Mouse (Mus musculus) cerebellum, postnatal 36 days (tissue): ENCODE data around the gene Emb.

Experiments
- DNase-seq, 2 experiments: peaks; one replicate each; pipeline ENCODE4 v3.0.0; 2021 to 2022; ENCODE audit warnings: mixed read lengths in 2 of 2

The Emb gene

GRCm38 (mm10) chr13:117220501-117221321 is 12.4 kb downstream of the Emb start, which contains the start of gene Gm17509:
Gene Gm17509 (minus strand): TSS chr13:117221075.
- peak; percentile 80 to 84 for DNase-seq

DNA sequence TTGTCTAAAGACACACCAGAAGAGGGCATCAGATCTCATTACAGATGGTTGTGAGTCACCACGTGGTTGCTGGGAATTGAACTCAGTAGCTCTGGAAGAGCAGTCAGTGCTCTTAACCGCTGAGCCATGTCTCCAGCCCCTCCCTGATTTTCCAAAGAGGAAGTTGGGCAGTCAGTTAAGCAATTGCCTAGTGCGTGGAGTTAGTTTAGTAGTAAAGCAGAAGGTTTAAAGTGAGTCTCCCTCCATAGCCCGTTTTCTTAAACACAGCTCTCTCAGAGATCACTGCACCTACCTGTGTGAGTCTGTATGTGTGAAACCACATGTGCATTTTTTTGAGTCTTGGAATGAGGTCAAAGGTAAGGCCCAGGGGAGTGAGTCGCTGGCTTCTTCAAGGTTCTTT is 14.8 kb downstream of the Emb start:
- no peak for DNase-seq

GRCm38 (mm10) chr13:117224901-117225300 is 16.6 kb downstream of the Emb start:
- DNase-seq: no peak

GRCm38 (mm10) chr13:117225561-117225960 is 17.2 kb downstream of the Emb start:
- DNase-seq: peak; percentile 47 to 57

GRCm38 (mm10) chr13:117230371-117231110 is 22.2 kb downstream of the Emb start:
- DNase-seq: no peak

DNA sequence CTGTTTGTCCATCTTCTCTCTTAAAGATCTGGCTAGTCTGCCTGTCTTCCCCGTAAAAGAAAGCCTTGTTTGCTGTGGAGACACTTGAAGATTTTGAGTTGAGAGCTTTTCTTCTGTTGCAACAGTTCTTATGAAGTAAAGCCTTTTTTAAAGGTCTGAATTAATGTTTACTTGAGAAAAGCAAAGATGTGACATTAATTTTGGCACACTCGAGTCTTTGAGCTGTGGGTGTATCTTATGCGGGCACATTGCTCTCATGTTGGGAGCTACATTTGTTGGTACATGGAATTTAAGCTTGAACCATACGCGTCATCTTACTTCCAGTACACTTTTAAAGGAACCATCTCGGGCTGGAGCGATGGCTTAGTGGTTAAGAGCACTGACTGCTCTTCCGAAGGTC is 25.5 kb downstream of the Emb start:
- no peak for DNase-seq

- no peak for DNase-seq
These were observed 26.1 kb downstream of the Emb start for GRCm38 (mm10) chr13:117234486-117234885.

- peak; percentile 60 to 68 for DNase-seq
These were observed 27.3 kb downstream of the Emb start for GRCm38 (mm10) chr13:117235530-117236212.

DNA sequence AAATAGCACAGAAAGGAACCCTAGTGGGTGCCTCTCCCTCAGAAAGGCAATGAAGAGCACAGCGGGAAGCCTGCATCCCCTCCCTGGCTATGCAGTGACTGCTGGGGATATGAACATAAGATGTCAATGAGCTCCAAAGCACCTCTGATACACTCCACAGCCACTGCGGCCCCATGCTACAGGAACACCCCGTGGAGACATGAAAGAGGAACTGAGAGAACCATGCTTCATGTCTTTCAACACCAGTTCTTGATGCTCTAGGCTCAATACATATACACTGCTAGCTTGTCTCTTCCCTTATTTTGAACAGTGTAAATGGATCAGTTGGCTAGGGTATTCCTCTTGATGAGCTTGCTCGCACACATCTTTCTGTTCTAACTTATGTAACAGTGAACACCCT is 28.8 kb downstream of the Emb start:
- no peak for DNase-seq

- no peak for DNase-seq
These were observed 33.7 kb downstream of the Emb start for GRCm38 (mm10) chr13:117242063-117242462.

DNA sequence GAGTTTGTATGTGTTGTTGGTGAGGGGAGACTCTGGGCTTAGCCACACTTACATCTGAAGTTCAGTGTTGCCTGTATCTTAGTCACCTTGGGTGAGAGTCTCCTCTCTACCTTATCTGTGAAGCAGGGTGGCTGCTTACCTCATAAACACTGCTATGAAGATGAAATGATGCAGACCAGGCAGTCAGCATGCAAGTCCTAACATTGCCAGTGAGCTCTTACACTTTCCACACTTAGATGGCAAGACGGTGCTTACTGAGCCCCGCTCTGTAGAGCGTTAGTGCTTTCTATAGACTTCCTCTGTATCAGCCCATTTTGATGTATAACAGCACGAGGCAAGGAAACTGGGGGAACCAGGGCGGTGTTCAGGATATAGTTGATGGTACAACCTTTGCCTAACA is 34.3 kb downstream of the Emb start:
- DNase-seq: no peak

DNA sequence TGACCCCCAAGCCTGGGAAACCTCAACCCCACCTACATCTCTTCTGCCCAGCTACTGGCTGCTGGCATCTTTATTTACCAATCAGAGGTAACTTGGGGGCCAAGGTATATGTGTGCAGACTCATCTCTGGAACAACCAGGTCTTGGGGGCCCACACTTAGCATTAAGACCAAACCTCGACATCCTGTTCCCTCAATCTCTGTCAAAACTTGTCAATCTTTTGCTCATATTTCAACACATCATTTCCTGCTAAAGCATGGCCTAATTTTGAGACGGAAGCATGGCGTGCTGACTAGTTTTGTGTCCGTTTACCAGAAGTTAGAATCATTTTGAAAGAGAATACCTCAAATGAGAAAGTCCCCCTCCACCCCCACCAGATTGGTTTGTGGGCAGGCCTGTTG is 52.4 kb downstream of the Emb start:
- no peak for DNase-seq

GRCm38 (mm10) chr13:117266156-117266555 is 57.8 kb downstream of the Emb start:
- DNase-seq: no peak

DNA sequence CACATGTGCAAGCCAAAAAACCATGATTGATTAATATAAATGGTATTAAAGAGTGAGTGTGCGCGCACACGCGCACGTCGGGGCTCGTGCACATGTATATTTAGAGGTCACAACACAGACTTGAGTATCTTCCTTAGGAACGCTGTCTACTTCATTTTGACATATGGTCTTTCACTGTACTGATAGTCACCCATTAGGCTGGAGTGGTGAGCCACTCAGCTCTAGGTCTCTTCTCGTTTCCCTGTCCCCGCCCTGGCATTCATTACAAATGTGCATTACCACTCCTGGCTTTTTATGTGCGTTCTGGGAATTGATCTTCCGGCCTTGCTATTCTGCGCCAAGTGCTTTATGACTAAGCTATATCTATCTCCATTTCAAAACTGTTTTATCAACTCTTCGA is 59.6 kb downstream of the Emb start:
- DNase-seq: no peak

GRCm38 (mm10) chr13:117284036-117284435 is 75.7 kb downstream of the Emb start:
- DNase-seq: no peak

DNA sequence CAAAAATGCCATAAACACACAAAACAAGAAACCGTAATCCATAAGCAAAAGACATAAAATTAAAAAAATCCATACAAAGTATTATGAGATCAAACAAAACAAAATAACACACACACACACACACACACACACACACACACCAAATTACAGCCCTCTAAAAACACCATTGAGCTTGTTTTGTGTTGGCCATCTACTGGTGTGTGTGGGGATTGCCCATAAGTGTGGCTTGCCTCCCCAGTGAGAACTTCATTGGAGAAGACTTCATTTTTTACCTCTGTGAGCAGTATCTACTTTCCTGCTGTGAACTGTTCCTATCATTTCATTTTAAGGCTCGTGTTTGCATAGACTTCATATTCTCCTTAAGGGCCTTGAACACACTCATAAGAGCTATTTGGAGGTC is 78.6 kb downstream of the Emb start:
- no peak for DNase-seq

DNA sequence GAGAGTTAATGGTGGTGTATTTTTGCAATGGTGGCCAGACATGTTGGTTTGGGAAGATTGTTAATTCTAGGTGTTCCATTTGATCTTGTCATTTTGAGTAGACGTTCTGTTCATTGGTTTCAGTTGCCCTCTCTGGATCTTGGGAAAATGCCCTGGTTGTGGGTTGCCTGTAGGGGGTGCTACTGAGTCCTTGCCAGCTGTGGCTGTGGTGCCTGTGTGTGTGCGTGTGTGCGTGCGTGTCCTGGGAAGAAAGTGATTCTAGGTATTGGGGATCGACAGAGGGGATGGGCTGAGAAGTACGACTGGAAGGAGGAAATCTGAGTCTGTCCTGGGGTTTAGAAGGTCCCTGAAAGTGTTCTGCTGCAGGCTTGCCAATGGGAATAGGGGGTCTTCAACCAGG is 79.1 kb downstream of the Emb start:
- no peak for DNase-seq

DNA sequence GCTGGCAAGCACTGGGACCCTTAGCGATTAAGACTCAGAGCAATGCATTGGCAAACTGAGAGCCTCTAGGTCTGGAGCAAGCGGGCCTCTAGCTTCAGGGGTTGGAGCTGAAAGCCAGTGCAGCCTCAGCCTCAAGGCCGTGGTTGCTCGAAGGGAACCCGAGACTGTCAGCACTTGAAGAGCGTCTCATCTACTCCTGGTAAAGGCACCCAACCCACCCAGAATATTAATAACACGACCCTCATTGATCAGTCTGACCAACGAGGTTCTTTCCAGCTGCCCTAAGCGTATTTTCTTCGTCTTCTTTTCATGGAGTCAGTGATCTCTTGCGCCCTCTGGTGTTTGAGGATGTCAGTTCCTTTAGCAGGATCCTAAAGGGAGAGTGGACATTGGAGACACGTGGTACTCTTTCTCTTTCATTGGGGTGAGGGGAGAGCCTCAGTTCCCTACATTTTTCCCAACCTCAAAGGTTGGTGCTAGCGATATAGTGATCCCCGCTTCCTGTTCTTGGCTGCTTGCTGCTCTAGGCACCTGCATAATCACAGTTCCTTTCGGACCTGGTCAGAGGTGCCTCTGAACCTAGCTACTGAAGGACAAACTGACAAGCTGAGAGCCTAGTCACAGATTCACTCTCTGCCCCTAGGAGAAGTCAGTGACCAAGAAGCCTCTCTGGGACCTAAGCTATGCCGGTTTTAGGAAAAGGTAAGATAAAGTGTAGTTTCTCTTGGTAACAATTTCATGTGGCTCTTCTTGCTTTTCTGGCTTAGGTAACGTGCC is 81.3 kb downstream of the Emb start:
- peak; percentile 67 to 82 for DNase-seq

DNA sequence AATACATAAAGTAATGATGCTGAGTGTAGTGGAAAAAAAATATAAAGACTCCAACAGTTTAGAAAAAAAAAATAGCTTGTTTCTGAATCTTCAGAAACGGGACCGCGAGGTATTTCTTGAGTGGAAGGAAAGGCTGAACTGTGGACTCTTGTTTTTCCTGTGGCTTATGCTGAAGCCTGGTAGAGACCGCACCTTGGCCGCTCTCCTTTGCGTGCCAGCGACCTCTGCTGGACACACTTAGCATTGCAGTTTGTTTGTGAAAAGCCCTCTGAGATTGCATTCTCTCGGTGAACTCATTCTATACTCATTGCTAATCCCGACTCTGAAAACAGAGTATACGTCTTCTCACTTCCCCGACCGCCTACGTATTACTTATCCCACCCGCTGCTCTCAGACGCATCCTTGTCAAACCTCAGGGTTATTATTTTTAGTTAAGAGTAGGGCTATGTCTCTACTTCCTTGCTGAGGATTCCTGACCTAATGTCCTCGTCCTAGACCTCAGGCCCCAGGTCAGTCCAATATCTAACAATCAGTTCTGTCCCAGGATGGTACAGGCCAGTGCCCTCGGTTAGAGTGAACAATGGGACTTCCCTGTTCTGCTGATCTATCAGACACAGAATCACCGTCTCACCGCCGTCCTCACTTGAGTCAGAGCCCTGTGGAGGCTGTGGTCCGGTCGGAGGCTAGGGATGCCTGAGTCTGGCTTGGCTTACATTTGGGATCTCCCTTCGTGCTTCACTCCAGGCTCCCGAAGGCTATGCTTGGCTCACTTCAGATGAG is 103.3 kb downstream of the Emb start:
- DNase-seq: peak; percentile 77 to 81
